Comparison of ENCODE assay signal across 12 mouse cellular contexts in the genomic region with DNA sequence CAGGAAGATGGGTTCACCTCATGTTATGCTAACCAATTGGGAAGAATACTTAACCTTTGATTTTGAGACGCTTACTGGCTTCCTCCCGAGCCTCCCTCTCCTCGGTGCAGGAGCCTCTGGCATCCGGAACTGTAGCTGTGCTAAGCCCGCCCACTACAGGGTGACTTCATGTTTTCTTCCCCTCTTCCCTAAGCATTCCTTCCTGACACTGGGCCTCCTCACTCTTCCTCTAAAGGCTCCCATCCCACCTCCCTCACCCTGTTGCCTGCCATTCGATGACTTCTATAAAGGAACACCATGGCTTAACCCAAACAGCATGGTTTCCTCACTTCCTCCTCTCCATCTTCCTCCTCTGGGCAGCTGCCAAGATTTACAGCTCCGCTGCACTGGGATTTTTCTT.
A peak's percentile ranks its signal among the peaks of the same experiment; 100 is the strongest.
DNase-seq lines count a peak whose midpoint lies in the region; ATAC-seq and TF ChIP-seq lines count a peak whose summit lies in the region.
"Had no signal": no experiment of that assay in that cellular context is flagged by ENCODE, and none has a peak within 500 bp of the region (broad histone marks: within the 10 kb centered on the region; RNA-seq: fewer than 3 reads in every experiment).

No protein-coding gene starts in this region.

- DNase-seq in kidney, postnatal 0 days (ENCODE audit: low spot score) = peak; percentile 61
- no peak for DNase-seq in kidney, adult 9 months
- no peak for DNase-seq in layer of hippocampus, postnatal 10 days (ENCODE audit: low spot score in 2 of 2)
- no peak for DNase-seq in layer of hippocampus, adult 9-11 months
- DNase-seq in embryo, embryonic 10.5 days (ENCODE audit: low spot score) = no peak
- DNase-seq: adrenal gland, postnatal 25 days; gastrocnemius, postnatal 14 days had no signal

- H3K9ac ChIP-seq in kidney, postnatal 0 days (ENCODE audit: low read depth, low read length) = no peak overlapping the region
- no peak overlapping the region for H3K9ac ChIP-seq in limb, embryonic 13.5 days
- H3K9ac ChIP-seq: hindbrain, embryonic 12.5 days had no signal

- TF ChIP-seq CTCF in kidney, postnatal 0 days (IDR thresholded peaks at IDR 0.05; ENCODE audit: low read depth) = no peak
- no peak for TF ChIP-seq CTCF in bone marrow macrophage, adult 2 months (IDR thresholded peaks at IDR 0.05; ENCODE audit: low read depth, low read length)
- no peak for TF ChIP-seq CTCF in embryonic fibroblast, embryonic 13.5 days (IDR thresholded peaks at IDR 0.05; ENCODE audit: borderline replicate concordance, insufficient read depth, low read length)

- 25% methylated on average over 7 of the region's 7 CpGs for WGBS in kidney, postnatal 0 days
- 41% methylated on average over 7 of the region's 7 CpGs for WGBS in limb, embryonic 13.5 days

- H3K9me3 ChIP-seq in kidney, postnatal 0 days (replicated peaks; ENCODE audit: low read length) = no peaks in the 10 kb centered on the region
- no peaks in the 10 kb centered on the region for H3K9me3 ChIP-seq in limb, embryonic 13.5 days
- H3K9me3 ChIP-seq: forebrain, embryonic 10.5 days; hindbrain, embryonic 12.5 days had no signal

- H3K4me1 ChIP-seq in kidney, postnatal 0 days (replicated peaks; ENCODE audit: insufficient read depth, low read length) = peaks cover 15% of the 10 kb centered on the region
- peaks cover 39% of the 10 kb centered on the region for H3K4me1 ChIP-seq in bone marrow macrophage, adult 2 months (ENCODE audit: control insufficient read depth, insufficient read depth, low read length)
- H3K4me1 ChIP-seq in embryonic fibroblast, embryonic 13.5 days (ENCODE audit: control insufficient read depth, insufficient read depth, low read length) = peaks cover 21% of the 10 kb centered on the region
- H3K4me1 ChIP-seq in limb, embryonic 13.5 days = peaks cover 43% of the 10 kb centered on the region

- H3K27me3 ChIP-seq in kidney, postnatal 0 days (ENCODE audit: insufficient read depth, low read length) = no peaks in the 10 kb centered on the region
- no peaks in the 10 kb centered on the region for H3K27me3 ChIP-seq in limb, embryonic 13.5 days
- H3K27me3 ChIP-seq: hindbrain, embryonic 12.5 days had no signal

- H3K4me3 ChIP-seq in kidney, postnatal 0 days (replicated peaks; ENCODE audit: low read depth, low read length) = no peak overlapping the region
- no peak overlapping the region for H3K4me3 ChIP-seq in bone marrow macrophage, adult 2 months (ENCODE audit: insufficient read depth, low read length)
- H3K4me3 ChIP-seq in embryonic fibroblast, embryonic 13.5 days (ENCODE audit: insufficient read depth, low read length) = no peak overlapping the region
- no peak overlapping the region for H3K4me3 ChIP-seq in limb, embryonic 13.5 days
- H3K4me3 ChIP-seq: forebrain, embryonic 10.5 days; hindbrain, embryonic 12.5 days had no signal

- no peaks in the 10 kb centered on the region for H3K36me3 ChIP-seq in kidney, postnatal 0 days (ENCODE audit: insufficient read depth, low read length)
- H3K36me3 ChIP-seq in limb, embryonic 13.5 days = no peaks in the 10 kb centered on the region
- H3K36me3 ChIP-seq: forebrain, embryonic 10.5 days; hindbrain, embryonic 12.5 days had no signal

- no peak overlapping the region for H3K27ac ChIP-seq in kidney, postnatal 0 days
- H3K27ac ChIP-seq in bone marrow macrophage, adult 2 months (ENCODE audit: insufficient read depth, low read depth, low read length) = peak overlapping the region; percentile 47
- 0 out of 2 replicates have a peak overlapping the region, but pooled peaks have one; percentile 3 for H3K27ac ChIP-seq in embryonic fibroblast, embryonic 13.5 days (ENCODE audit: insufficient read depth, low read length)
- H3K27ac ChIP-seq in limb, embryonic 13.5 days = peak overlapping the region; percentile 28; the same call in 1 of the 2 replicates
- H3K27ac ChIP-seq: forebrain, embryonic 10.5 days; hindbrain, embryonic 12.5 days had no signal

- ATAC-seq in kidney, postnatal 0 days (replicated peaks; ENCODE audit: low FRiP score, low read depth) = no peak
- ATAC-seq in limb, embryonic 13.5 days (ENCODE audit: low FRiP score, low read depth) = peak; percentile 61; the same call in 1 of the 2 replicates

- no peak overlapping the region for H3K4me2 ChIP-seq in kidney, postnatal 0 days (ENCODE audit: low read length)
- no peak overlapping the region for H3K4me2 ChIP-seq in limb, embryonic 13.5 days (replicated peaks)
- H3K4me2 ChIP-seq: hindbrain, embryonic 12.5 days had no signal

- TF ChIP-seq POLR2A in bone marrow macrophage, adult 2 months (IDR thresholded peaks at IDR 0.05; ENCODE audit: borderline replicate concordance, low read depth, low read length) = no peak
- TF ChIP-seq POLR2A in embryonic fibroblast, embryonic 13.5 days (IDR thresholded peaks at IDR 0.05; ENCODE audit: low read depth, low read length) = no peak
